Mouse (Mus musculus) left cerebral cortex, postnatal 25 days (tissue): Measurements from ENCODE around the gene Wdr4. TPM values are rescaled to one million over a fixed set of nuclear protein-coding genes. Genes with fewer than 3 reads are reported as not detected.
"Not testable (repeated sequence)": the region's sequence is repeated elsewhere in the genome, so short reads cannot be mapped to it uniquely, and the experiment has no call there.

Experiments used
- DNase-seq, 2 experiments: peaks; one replicate each; pipeline ENCODE4 v3.0.0; 2022; ENCODE audit warnings: low spot score in 2 of 2, mixed read lengths in 1 of 2
- intact Hi-C: fragments of 180-260 bp; cut with DNase I; formaldehyde crosslinking; loops from one replicate; pipeline ENCODE4 v1.15.1; 2025
- total RNA-seq, 2 experiments: library from RNA; stranded (reverse); gene quantifications; 2 replicates each; pipeline ENCODE4 v1.2.3; 2021

Wdr4 gene
- total RNA-seq = 10 to 100 TPM; 25.4 to 25.6 TPM

GRCm38 (mm10) chr17:31519946-31520838 lies at the start of gene Wdr4, which contains the start of gene Ndufv3:
Gene Wdr4, minus strand, starts transcription at chr17:31519980.
Gene Ndufv3, plus strand, starts transcription at chr17:31520115.
- intact Hi-C loops = loop anchor here (2.0 to 10.0 kb wide), 2 partner anchors 45 to 505 kb away; partner anchors contain the start of gene Pknox1
- DNase-seq = peak; percentile 98 to 99

- intact Hi-C loops = no loop called here
- DNase-seq = no peak
These were observed 46.5 kb upstream of the Wdr4 start for GRCm38 (mm10) chr17:31566276-31566675.

- peak in 1 of 2 experiments; percentile 54 for DNase-seq
- intact Hi-C loops = loop anchor here (2.0 kb wide), 2 partner anchors 45 to 93 kb away; partner anchors contain the start of genes Ndufv3 and U2af1
These were observed 45.6 kb upstream of the Wdr4 start for GRCm38 (mm10) chr17:31565141-31566056.

- intact Hi-C loops = loop anchor here (2.0 kb wide), 2 partner anchors 44 to 94 kb away; partner anchors contain the start of genes Ndufv3 and U2af1
- DNase-seq = no peak
These were observed 45.0 kb upstream of the Wdr4 start for GRCm38 (mm10) chr17:31564858-31565140.

GRCm38 (mm10) chr17:31564015-31564857 lies 44.5 kb upstream of the Wdr4 start, which contains the start of gene Pknox1:
Gene Pknox1, plus strand, starts transcription at chr17:31564734.
- intact Hi-C loops = loop anchor here (2.0 kb wide), 2 partner anchors 43 to 95 kb away; partner anchors contain the start of genes Ndufv3 and U2af1
- DNase-seq = peak; percentile 99 to 100

GRCm38 (mm10) chr17:31563632-31564014 lies 43.8 kb upstream of the Wdr4 start:
- intact Hi-C loops = loop anchor here (2.0 kb wide), 2 partner anchors 43 to 95 kb away; partner anchors contain the start of genes Ndufv3 and U2af1
- peak in 1 of 2 experiments; percentile 41 for DNase-seq

GRCm38 (mm10) chr17:31559021-31559789 lies 39.4 kb upstream of the Wdr4 start:
- DNase-seq = no peak
- intact Hi-C loops = no loop called here

- intact Hi-C loops = loop anchor here (2.0 kb wide), 1 partner anchor 15 kb away; no protein-coding TSS in a partner anchor
- DNase-seq = no peak
These were observed 38.3 kb upstream of the Wdr4 start for GRCm38 (mm10) chr17:31557947-31558542.

- DNase-seq = no peak
- intact Hi-C loops = loop anchor here (2.0 kb wide), 1 partner anchor 15 kb away; no protein-coding TSS in a partner anchor
These were observed 37.5 kb upstream of the Wdr4 start for GRCm38 (mm10) chr17:31557124-31557880.

GRCm38 (mm10) chr17:31556253-31556652 lies 36.5 kb upstream of the Wdr4 start:
- intact Hi-C loops = loop anchor here (2.0 kb wide), 1 partner anchor 13 kb away; no protein-coding TSS in a partner anchor

GRCm38 (mm10) chr17:31552601-31553000 lies 32.8 kb upstream of the Wdr4 start:
- intact Hi-C loops, DNase-seq: not testable (repeated sequence)

More at GRCm38 (mm10) chr17:31556253-31556652, 36.5 kb upstream of the Wdr4 start:
- no peak for DNase-seq

GRCm38 (mm10) chr17:31549389-31549788 lies 29.6 kb upstream of the Wdr4 start:
- intact Hi-C loops = no loop called here
- no peak for DNase-seq

GRCm38 (mm10) chr17:31547974-31548373 lies 28.2 kb upstream of the Wdr4 start:
- intact Hi-C loops = no loop called here
- no peak for DNase-seq

GRCm38 (mm10) chr17:31546444-31547196 lies 26.8 kb upstream of the Wdr4 start:
- intact Hi-C loops = no loop called here
- DNase-seq = no peak

GRCm38 (mm10) chr17:31543574-31543973 lies 23.8 kb upstream of the Wdr4 start:
- no peak for DNase-seq
- intact Hi-C loops = loop anchor here (2.0 kb wide), 1 partner anchor 13 kb away; no protein-coding TSS in a partner anchor

GRCm38 (mm10) chr17:31541460-31541831 lies 21.7 kb upstream of the Wdr4 start:
- peak in 1 of 2 experiments; percentile 38 for DNase-seq

More at GRCm38 (mm10) chr17:31541460-31541831, 21.7 kb upstream of the Wdr4 start:
- intact Hi-C loops = no loop called here
